18 mouse cellular contexts compared by ENCODE assay signal in the genomic region with DNA sequence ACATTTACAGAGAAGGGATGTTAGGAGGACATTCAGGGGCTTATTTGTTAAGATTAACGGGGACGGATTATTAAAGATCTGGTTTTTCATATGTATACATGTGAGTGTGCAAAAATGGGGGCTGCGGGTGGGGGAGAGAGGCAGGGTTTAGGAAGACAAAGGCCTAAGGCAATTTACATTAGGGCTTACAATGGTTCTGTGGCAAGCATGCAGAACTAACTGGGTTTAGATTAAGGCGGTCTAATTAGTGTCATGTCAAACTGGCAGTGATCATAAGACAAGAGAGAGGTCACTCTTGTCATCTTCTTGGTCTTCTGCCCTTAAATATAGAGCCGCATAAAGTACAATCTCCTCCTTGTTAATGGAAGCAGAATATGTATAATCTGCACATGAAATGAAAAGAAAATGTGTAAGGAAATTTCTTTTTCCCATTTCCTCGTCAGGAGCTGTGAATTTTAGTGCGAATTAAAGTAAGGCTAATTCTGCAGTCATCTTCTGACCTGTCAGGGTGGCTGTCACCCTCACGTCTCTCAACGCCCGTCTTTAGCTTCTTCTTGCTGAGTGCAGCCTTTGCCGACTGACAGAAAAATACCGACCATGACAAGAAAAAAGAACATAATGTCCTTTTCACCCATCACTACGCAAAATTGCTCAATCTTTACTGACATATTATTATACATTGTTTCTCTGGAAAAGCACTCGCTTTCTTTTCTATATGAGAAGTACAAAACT.
DNase-seq lines count a peak whose midpoint lies in the region; ATAC-seq and TF ChIP-seq lines count a peak whose summit lies in the region.
"Had no signal": no experiment of that assay in that cellular context is flagged by ENCODE, and none has a peak within 500 bp of the region (broad histone marks: within the 10 kb centered on the region; RNA-seq: fewer than 3 reads in every experiment).

No protein-coding gene starts in this region.

- H3K4me2 ChIP-seq in lung, postnatal 0 days (replicated peaks; ENCODE audit: low read depth, low read length), result no peak overlapping the region
- H3K4me2 ChIP-seq in forebrain, embryonic 12.5 days, result no peak overlapping the region
- no peak overlapping the region for H3K4me2 ChIP-seq in forebrain, postnatal 0 days (ENCODE audit: low read depth)
- H3K4me2 ChIP-seq in heart, embryonic 12.5 days, result no peak overlapping the region
- H3K4me2 ChIP-seq: embryonic facial prominence, embryonic 12.5 days; limb, embryonic 15.5 days had no signal

- H3K4me1 ChIP-seq in lung, postnatal 0 days (ENCODE audit: insufficient read depth, low read depth, low read length), result no peaks in the 10 kb centered on the region
- H3K4me1 ChIP-seq in forebrain, embryonic 12.5 days, result peaks cover 31% of the 10 kb centered on the region
- peaks cover 9% of the 10 kb centered on the region; the same call in 1 of the 2 replicates for H3K4me1 ChIP-seq in forebrain, postnatal 0 days (ENCODE audit: insufficient read depth)
- H3K4me1 ChIP-seq in heart, embryonic 12.5 days (replicated peaks), result no peaks in the 10 kb centered on the region
- H3K4me1 ChIP-seq: embryonic facial prominence, embryonic 12.5 days; heart, embryonic 10.5 days; limb, embryonic 15.5 days had no signal

- no peak overlapping the region for H3K27ac ChIP-seq in lung, postnatal 0 days (ENCODE audit: low read length)
- H3K27ac ChIP-seq in forebrain, embryonic 12.5 days, result peak overlapping the region; percentile 76
- peak overlapping the region; percentile 66 for H3K27ac ChIP-seq in forebrain, postnatal 0 days (ENCODE audit: low read depth, low read length)
- H3K27ac ChIP-seq in heart, embryonic 12.5 days (ENCODE audit: poor library complexity, severe bottlenecking), result no peak overlapping the region
- H3K27ac ChIP-seq: embryonic facial prominence, embryonic 12.5 days; heart, embryonic 10.5 days; limb, embryonic 15.5 days; macrophage had no signal

- peak; percentile 19 for DNase-seq in lung, postnatal 0 days (ENCODE audit: low spot score)
- no peak for DNase-seq in lung, postnatal 36 days
- DNase-seq in forebrain, postnatal 0 days, result peak; percentile 30
- peak; percentile 89 for DNase-seq in retina, postnatal 1 day
- DNase-seq in testis, postnatal 10 days (ENCODE audit: low spot score), result no peak
- DNase-seq: adrenal gland, adult 2 months; cerebellum, adult 9-11 months; heart, postnatal 10 days; kidney, adult 18-20 months; kidney, postnatal 10 days; layer of hippocampus, postnatal 36 days; thymus, postnatal 25 days had no signal

- ATAC-seq in lung, postnatal 0 days, result no peak
- ATAC-seq in forebrain, embryonic 12.5 days (ENCODE audit: low FRiP score), result peak; percentile 74
- ATAC-seq in forebrain, postnatal 0 days, result peak; percentile 45; the same call in 1 of the 2 replicates
- ATAC-seq in heart, embryonic 12.5 days (ENCODE audit: insufficient number of reproducible peaks, low FRiP score), result no peak

- H3K9me3 ChIP-seq in lung, postnatal 0 days (ENCODE audit: low read length), result no peaks in the 10 kb centered on the region
- no peaks in the 10 kb centered on the region for H3K9me3 ChIP-seq in forebrain, embryonic 12.5 days
- no peaks in the 10 kb centered on the region for H3K9me3 ChIP-seq in forebrain, postnatal 0 days (ENCODE audit: low read length)
- no peaks in the 10 kb centered on the region for H3K9me3 ChIP-seq in heart, embryonic 12.5 days (replicated peaks)
- H3K9me3 ChIP-seq: embryonic facial prominence, embryonic 12.5 days; heart, embryonic 10.5 days; limb, embryonic 15.5 days had no signal

- no peak for TF ChIP-seq EP300 in lung, postnatal 0 days (IDR thresholded peaks at IDR 0.05)

- no peak for TF ChIP-seq CTCF in lung, postnatal 0 days (IDR thresholded peaks at IDR 0.05)
- TF ChIP-seq CTCF in forebrain, postnatal 0 days (IDR thresholded peaks at IDR 0.05; ENCODE audit: low read depth), result no peak

- H3K36me3 ChIP-seq in lung, postnatal 0 days (ENCODE audit: insufficient read depth, low read length), result no peaks in the 10 kb centered on the region
- H3K36me3 ChIP-seq in forebrain, embryonic 12.5 days (replicated peaks), result no peaks in the 10 kb centered on the region
- no peaks in the 10 kb centered on the region for H3K36me3 ChIP-seq in forebrain, postnatal 0 days (ENCODE audit: insufficient read depth)
- no peaks in the 10 kb centered on the region for H3K36me3 ChIP-seq in heart, embryonic 12.5 days
- H3K36me3 ChIP-seq: embryonic facial prominence, embryonic 12.5 days; heart, embryonic 10.5 days; limb, embryonic 15.5 days had no signal

- no peaks in the 10 kb centered on the region for H3K27me3 ChIP-seq in lung, postnatal 0 days (replicated peaks; ENCODE audit: insufficient read depth, low read length)
- no peaks in the 10 kb centered on the region for H3K27me3 ChIP-seq in forebrain, embryonic 12.5 days
- no peaks in the 10 kb centered on the region for H3K27me3 ChIP-seq in forebrain, postnatal 0 days (ENCODE audit: insufficient read depth, low read length)
- H3K27me3 ChIP-seq in heart, embryonic 12.5 days (replicated peaks), result no peaks in the 10 kb centered on the region
- H3K27me3 ChIP-seq: embryonic facial prominence, embryonic 12.5 days; limb, embryonic 15.5 days had no signal

- no peak overlapping the region for H3K9ac ChIP-seq in lung, postnatal 0 days (replicated peaks; ENCODE audit: low read depth)
- no peak overlapping the region for H3K9ac ChIP-seq in forebrain, embryonic 12.5 days
- H3K9ac ChIP-seq in forebrain, postnatal 0 days, result peak overlapping the region; percentile 23; the same call in 1 of the 2 replicates
- H3K9ac ChIP-seq in heart, embryonic 12.5 days, result no peak overlapping the region
- H3K9ac ChIP-seq: embryonic facial prominence, embryonic 12.5 days; limb, embryonic 15.5 days had no signal

- no peak overlapping the region for H3K4me3 ChIP-seq in lung, postnatal 0 days (ENCODE audit: low read depth, low read length)
- H3K4me3 ChIP-seq in forebrain, embryonic 12.5 days (replicated peaks), result no peak overlapping the region
- no peak overlapping the region for H3K4me3 ChIP-seq in forebrain, postnatal 0 days (ENCODE audit: low read depth, low read length)
- H3K4me3 ChIP-seq in heart, embryonic 12.5 days, result no peak overlapping the region
- H3K4me3 ChIP-seq: embryonic facial prominence, embryonic 12.5 days; heart, embryonic 10.5 days; limb, embryonic 15.5 days had no signal

- WGBS in lung, postnatal 0 days, result 66% methylated on average over 14 of the region's 14 CpGs
- WGBS in forebrain, embryonic 12.5 days, result 24% methylated on average over 14 of the region's 14 CpGs
- WGBS in forebrain, postnatal 0 days, result 28% methylated on average over 14 of the region's 14 CpGs
- WGBS in heart, embryonic 12.5 days, result 79% methylated on average over 14 of the region's 14 CpGs

Comparison
In these comparisons a context has a peak if more than half of its experiments do, and no peak if none do; other contexts are left out.
1. DNase-seq: peak in lung, postnatal 0 days (single experiment), forebrain, postnatal 0 days (single experiment) and retina, postnatal 1 day (single experiment); none in lung, postnatal 36 days (single experiment) and testis, postnatal 10 days (single experiment).
2. ATAC-seq: peak in forebrain, embryonic 12.5 days (single experiment) and forebrain, postnatal 0 days (single experiment); none in lung, postnatal 0 days (single experiment) and heart, embryonic 12.5 days (single experiment).
3. H3K27ac ChIP-seq: peak in forebrain, embryonic 12.5 days (single experiment) and forebrain, postnatal 0 days (single experiment); none in lung, postnatal 0 days (single experiment) and heart, embryonic 12.5 days (single experiment).